Mouse (Mus musculus): ENCODE data around the gene Kpna3.

- TF ChIP-seq MAFK (IDR thresholded peaks at IDR 0.05; ENCODE audit: insufficient read depth, low read depth, low read length) (no peak), ZC3H11A (IDR thresholded peaks at IDR 0.05; ENCODE audit: borderline replicate concordance, low read depth, low read length) (no peak), ZNF384 (IDR thresholded peaks at IDR 0.05; ENCODE audit: low read depth, low read length) (no peak), CHD2 (IDR thresholded peaks at IDR 0.05; ENCODE audit: low read depth, low read length) (no peak)
Observed at GRCm38 (mm10) chr14:61330591-61330990, 109.1 kb downstream of the Kpna3 start.
